Mouse (Mus musculus): Measurements from ENCODE around the gene Tbxas1. TPM values are rescaled to one million over a fixed set of nuclear protein-coding genes. Genes with fewer than 3 reads are reported as not detected.

The Tbxas1 gene
- polyA plus RNA-seq, 1 experiment from 2014 or later = 2.7 TPM

DNA sequence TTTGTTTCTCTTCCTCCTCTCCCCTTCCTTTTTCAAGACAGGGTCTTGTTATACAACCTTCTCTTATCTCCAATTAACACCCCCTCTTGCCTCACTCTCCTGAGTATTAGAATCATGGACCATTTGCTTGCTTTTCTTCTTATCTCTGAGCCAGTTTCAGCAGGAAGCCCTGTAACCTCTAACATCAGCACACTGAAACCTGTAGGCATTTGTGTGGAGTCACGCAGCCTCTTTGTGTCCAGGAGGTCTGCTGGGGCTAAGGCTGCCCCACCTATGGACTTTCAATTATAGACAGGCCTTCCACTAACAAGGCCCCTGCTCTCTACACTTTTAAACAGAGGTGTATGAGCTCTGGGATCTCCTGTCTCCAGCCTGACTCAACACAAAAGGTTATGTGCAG, 146.7 kb downstream of the Tbxas1 start:
- Histone ChIP-seq H3K27me3 (no peaks in the 10 kb centered on the region), H3K9ac (no peak overlapping the region), H3K9me3 (no peaks in the 10 kb centered on the region), H3K4me1 (replicated peaks) (no peaks in the 10 kb centered on the region), H3K36me3 (no peaks in the 10 kb centered on the region), H3K4me2 (no peak overlapping the region), H3K4me3 (no peak overlapping the region), H3K27ac (replicated peaks) (no peak overlapping the region)
- no peak for ATAC-seq (ENCODE audit: low FRiP score, low read depth)
- WGBS = 81% methylated on average over 1 of the region's 1 CpGs

DNA sequence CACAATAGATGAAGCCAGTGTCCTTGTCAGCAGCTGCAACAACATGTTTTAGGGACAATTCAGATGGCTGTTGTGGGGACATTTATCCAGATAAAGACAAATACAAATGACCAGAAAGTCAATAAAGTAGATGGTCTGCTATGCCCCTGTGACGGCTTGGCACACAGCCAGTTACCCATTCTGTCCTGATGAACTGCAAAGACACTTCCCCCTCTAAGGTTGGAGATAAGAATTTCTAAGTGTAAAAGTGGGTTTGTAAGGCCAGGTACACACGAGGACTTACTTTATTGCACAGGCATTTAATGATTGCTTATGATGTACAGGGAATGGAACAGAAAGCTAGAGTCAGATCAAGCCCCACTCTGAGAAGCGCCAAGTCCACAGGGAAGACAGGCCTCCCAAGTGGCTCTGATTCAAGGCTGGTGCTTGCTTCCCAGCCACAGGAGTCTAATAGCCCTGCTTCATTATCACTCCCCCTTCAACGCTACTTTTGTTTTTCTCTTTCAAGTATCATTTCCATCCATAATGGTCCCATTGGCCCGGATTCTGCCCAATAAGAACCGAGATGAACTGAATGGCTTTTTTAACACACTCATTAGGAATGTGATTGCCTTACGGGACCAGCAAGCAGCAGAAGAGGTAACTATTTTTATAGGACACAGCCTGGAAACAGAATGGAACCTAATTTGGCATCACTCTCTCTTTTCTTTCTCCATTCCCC, 147.4 kb downstream of the Tbxas1 start:
- no peaks in the 10 kb centered on the region for H3K36me3 ChIP-seq
- H3K4me3 ChIP-seq = no peak overlapping the region
- no peak overlapping the region for H3K9ac ChIP-seq
- no peak overlapping the region for H3K4me2 ChIP-seq
- WGBS = 69% methylated on average over 7 of the region's 7 CpGs
- no peaks in the 10 kb centered on the region for H3K9me3 ChIP-seq
- 0 out of 2 replicates have a peak overlapping the region, but pooled peaks have one; percentile 5 for H3K27ac ChIP-seq (replicated peaks)
- H3K27me3 ChIP-seq = no peaks in the 10 kb centered on the region
- ATAC-seq (ENCODE audit: low FRiP score, low read depth) = peak; percentile 45; the same call in 1 of the 2 replicates
- no peaks in the 10 kb centered on the region for H3K4me1 ChIP-seq (replicated peaks)

DNA sequence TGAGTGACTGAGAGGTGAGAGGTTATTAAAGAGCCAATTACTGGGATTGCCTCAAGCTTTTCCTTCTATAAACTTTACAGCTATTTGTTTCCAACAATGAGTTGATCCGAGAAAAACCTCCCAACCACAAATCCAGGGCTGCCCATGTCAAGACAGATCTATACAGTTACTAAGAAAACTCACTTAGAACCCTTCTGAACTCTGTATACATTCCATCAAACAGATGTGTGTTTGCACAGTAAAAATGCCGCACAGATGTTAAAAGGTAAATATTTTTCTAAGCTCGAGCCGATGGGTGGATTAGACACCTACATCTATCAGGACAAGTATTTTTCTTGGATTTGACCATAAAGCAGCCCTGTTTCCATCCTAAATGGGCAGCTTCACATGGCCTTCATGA, 149.4 kb downstream of the Tbxas1 start:
- 73% methylated on average over 4 of the region's 4 CpGs for WGBS
- no peak overlapping the region for H3K4me3 ChIP-seq

DNA sequence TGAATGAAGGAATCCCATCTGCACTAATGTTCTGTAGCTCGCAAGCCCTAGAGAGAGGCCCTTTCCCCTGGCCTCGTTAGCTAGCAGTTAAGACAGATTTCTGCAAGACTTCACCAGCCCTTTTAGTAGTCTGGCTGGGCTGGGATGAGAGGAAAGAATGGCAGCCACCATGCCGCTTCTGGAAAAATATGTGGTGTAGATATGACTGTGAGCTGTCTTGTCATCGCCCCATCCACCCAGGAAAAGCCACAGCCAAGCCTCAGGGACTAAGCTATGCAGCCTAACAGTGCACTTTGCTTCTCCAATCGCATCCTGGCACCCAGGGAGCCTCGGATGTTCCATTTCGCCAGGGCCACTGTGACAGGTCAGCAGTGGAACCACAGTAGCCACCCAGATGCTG, 149.8 kb downstream of the Tbxas1 start:
- H3K9me3 ChIP-seq = no peaks in the 10 kb centered on the region
- H3K4me3 ChIP-seq = no peak overlapping the region
- H3K27ac ChIP-seq (replicated peaks) = no peak overlapping the region
- H3K4me2 ChIP-seq = no peak overlapping the region
- no peak overlapping the region for H3K9ac ChIP-seq
- H3K4me1 ChIP-seq (replicated peaks) = no peaks in the 10 kb centered on the region
- H3K27me3 ChIP-seq = no peaks in the 10 kb centered on the region
- H3K36me3 ChIP-seq = no peaks in the 10 kb centered on the region
- ATAC-seq (ENCODE audit: low FRiP score, low read depth) = no peak
- 79% methylated on average over 7 of the region's 7 CpGs for WGBS

More for the DNA sequence above, 149.4 kb downstream of the Tbxas1 start:
- no peak for ATAC-seq (ENCODE audit: low FRiP score, low read depth)
- no peaks in the 10 kb centered on the region for H3K4me1 ChIP-seq (replicated peaks)
- H3K36me3 ChIP-seq = no peaks in the 10 kb centered on the region
- H3K9ac ChIP-seq = no peak overlapping the region
- no peak overlapping the region for H3K4me2 ChIP-seq
- H3K27me3 ChIP-seq = no peaks in the 10 kb centered on the region
- no peaks in the 10 kb centered on the region for H3K9me3 ChIP-seq
- no peak overlapping the region for H3K27ac ChIP-seq (replicated peaks)

DNA sequence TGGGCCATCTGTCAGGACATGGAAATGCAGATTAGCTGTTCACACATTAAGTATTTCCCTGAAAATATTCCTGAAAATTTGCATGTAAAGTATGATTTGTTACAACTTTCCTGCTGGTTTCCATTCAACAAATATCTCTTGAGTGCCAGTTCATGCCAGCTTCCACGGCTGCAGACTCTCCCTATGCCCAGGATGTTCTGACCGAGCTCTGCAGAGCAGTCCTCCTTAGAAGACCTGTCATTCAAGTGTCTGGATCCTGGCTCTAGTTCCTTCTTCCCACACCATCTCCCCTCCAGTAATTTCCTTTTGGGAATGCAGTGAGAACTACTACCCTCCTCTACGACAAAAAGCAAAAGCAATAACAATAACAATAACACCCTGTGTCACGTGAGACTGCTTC, 155.5 kb downstream of the Tbxas1 start:
- Histone ChIP-seq H3K36me3 (no peaks in the 10 kb centered on the region), H3K4me3 (no peak overlapping the region), H3K27me3 (no peaks in the 10 kb centered on the region), H3K9me3 (no peaks in the 10 kb centered on the region), H3K4me2 (no peak overlapping the region), H3K9ac (no peak overlapping the region), H3K27ac (replicated peaks) (no peak overlapping the region), H3K4me1 (replicated peaks) (no peaks in the 10 kb centered on the region)
- ATAC-seq (ENCODE audit: low FRiP score, low read depth) = no peak
- 68% methylated on average over 4 of the region's 4 CpGs for WGBS

DNA sequence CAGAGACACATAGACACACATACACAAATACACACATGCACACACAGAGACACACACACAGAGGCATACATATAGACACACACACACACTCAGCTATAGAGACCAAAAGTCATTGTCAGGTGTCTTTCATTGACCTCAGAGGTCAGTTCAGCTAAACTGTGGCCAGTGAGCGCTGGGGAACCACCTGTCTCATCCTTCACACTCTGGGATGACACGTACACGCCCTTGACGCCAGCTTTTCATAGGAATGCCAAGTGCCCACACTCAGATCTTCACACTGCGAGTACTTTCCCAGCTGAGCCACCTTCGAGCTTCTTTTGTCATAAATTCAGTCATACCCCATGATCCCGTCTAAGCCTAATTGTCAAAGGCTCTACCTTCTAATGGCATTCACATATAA, 158.5 kb downstream of the Tbxas1 start:
- Histone ChIP-seq H3K36me3 (no peaks in the 10 kb centered on the region), H3K4me2 (no peak overlapping the region), H3K9me3 (no peaks in the 10 kb centered on the region), H3K27ac (replicated peaks) (no peak overlapping the region), H3K4me3 (no peak overlapping the region), H3K4me1 (replicated peaks) (no peaks in the 10 kb centered on the region), H3K9ac (no peak overlapping the region), H3K27me3 (no peaks in the 10 kb centered on the region)
- 87% methylated on average over 7 of the region's 7 CpGs for WGBS
- ATAC-seq (ENCODE audit: low FRiP score, low read depth) = no peak

DNA sequence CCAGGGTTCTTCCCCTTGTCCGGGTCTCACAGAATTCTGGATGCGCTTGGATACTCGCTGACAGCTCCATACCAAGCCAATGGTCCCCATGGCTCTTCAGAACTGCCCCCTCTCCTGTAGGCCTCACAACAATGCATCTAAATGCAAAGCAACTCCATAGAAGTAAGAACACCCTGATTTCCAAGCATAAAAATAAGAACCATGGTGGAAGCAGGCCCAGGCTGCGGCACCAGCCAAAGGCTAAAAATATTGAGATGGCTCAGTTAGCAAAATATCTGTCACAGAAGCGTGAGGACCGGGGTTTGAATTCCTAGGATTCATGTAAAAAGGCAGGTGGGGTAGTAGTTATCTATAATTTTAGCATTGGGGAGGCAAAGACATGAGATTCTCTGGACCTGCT, 159.8 kb downstream of the Tbxas1 start:
- no peaks in the 10 kb centered on the region; the same call in 1 of the 2 replicates for H3K4me1 ChIP-seq (replicated peaks)
- no peak overlapping the region for H3K9ac ChIP-seq
- no peaks in the 10 kb centered on the region for H3K27me3 ChIP-seq
- H3K4me2 ChIP-seq = no peak overlapping the region
- ATAC-seq (ENCODE audit: low FRiP score, low read depth) = no peak
- H3K36me3 ChIP-seq = no peaks in the 10 kb centered on the region
- H3K27ac ChIP-seq (replicated peaks) = no peak overlapping the region
- WGBS = 91% methylated on average over 6 of the region's 6 CpGs
- H3K9me3 ChIP-seq = no peaks in the 10 kb centered on the region
- H3K4me3 ChIP-seq = no peak overlapping the region

DNA sequence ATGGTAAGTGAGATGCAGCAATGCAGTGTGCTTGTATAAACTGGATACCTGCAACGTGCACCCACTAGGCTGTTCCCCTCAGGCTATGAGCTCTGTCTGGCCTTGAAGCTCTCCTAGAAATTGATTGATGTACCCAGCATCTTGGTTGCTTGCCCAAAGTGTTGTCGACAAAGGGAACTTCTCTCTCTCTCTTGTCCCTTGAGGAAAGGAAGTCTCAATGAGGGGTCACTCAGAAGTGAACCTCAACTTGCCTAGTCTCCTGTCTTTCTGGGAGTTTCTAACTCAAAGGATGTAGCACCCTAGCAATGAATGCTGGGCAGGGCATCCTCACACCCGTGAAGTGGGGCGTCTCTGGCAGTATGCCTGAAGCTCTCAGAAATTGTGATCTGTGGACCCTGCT, 161.0 kb downstream of the Tbxas1 start:
- Histone ChIP-seq H3K4me1 (replicated peaks) (no peaks in the 10 kb centered on the region; the same call in 1 of the 2 replicates), H3K27ac (replicated peaks) (no peak overlapping the region), H3K36me3 (no peaks in the 10 kb centered on the region), H3K4me3 (no peak overlapping the region), H3K9me3 (no peaks in the 10 kb centered on the region), H3K27me3 (no peaks in the 10 kb centered on the region), H3K4me2 (no peak overlapping the region), H3K9ac (no peak overlapping the region)
- 73% methylated on average over 4 of the region's 4 CpGs for WGBS
- no peak for ATAC-seq (ENCODE audit: low FRiP score, low read depth)

DNA sequence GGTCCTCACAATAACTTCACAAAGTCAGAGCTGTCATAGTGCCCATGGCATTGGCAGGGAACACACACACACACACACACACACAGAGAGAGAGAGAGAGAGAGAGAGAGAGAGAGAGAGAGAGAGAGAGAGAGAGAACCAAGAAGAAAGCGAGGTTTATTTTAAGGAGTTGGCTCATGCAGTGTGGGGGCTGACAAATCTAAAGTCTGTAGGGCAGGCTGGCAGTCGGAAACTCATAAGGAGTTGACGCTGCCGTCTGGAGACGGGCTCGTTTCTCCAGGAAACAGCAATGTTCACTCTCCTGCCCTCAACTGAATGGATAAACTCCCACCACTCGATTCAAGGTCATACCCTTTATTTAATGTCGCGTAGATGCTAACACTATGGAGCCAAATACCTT, 165.2 kb downstream of the Tbxas1 start:
- no peaks in the 10 kb centered on the region for H3K27me3 ChIP-seq
- H3K36me3 ChIP-seq = no peaks in the 10 kb centered on the region
- no peak overlapping the region for H3K27ac ChIP-seq (replicated peaks)
- H3K9me3 ChIP-seq = no peaks in the 10 kb centered on the region
- ATAC-seq (ENCODE audit: low FRiP score, low read depth) = no peak
- H3K4me2 ChIP-seq = no peak overlapping the region
- 88% methylated on average over 9 of the region's 9 CpGs for WGBS
- no peak overlapping the region for H3K4me3 ChIP-seq
- H3K4me1 ChIP-seq (replicated peaks) = no peaks in the 10 kb centered on the region; the same call in 1 of the 2 replicates
- no peak overlapping the region for H3K9ac ChIP-seq

DNA sequence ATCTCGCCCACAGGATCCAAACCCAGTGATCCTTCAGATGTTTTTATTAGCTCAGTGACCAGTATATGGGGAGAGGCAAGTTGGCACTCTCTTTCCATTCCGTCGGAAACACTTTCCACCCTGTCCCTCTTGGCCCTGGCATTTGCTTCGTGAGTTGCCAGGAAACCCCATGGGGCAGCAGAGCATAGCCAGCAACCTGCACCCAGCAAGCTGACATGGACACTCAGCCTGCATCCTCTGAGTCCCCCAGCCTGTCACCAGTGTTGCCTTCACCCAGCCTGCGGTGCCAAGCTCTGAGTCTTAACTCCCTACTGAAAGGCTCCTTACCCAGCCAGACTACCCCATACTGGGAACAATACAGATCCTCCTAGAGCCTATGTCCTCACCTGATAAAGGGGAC, 173.9 kb downstream of the Tbxas1 start:
- WGBS = 45% methylated on average over 5 of the region's 5 CpGs
- Histone ChIP-seq H3K4me2 (no peak overlapping the region), H3K9me3 (no peaks in the 10 kb centered on the region), H3K36me3 (no peaks in the 10 kb centered on the region), H3K27ac (replicated peaks) (no peak overlapping the region), H3K4me1 (replicated peaks) (peaks cover 2% of the 10 kb centered on the region; the same call in 1 of the 2 replicates), H3K27me3 (no peaks in the 10 kb centered on the region), H3K9ac (no peak overlapping the region), H3K4me3 (no peak overlapping the region)
- ATAC-seq (ENCODE audit: low FRiP score, low read depth) = no peak

DNA sequence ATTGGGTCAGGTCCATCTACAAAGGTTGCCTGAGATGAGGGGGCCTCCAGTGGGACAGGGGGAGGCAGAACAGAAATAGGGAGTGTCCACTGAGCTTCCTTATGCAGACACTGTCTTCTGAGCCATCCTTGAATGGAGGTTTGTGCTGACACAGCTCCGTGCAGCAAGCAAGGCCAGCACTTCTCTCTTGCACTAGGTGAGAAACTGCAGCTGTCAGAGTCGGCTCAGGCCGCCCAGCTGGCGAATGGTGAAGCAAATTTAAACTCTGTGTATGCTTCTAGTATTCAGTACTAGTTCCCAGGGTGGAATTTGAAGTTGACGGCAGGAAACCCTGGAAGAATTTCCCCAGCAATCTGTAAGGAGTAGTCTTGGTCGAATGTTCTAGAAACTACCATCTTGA, 175.6 kb downstream of the Tbxas1 start:
- Histone ChIP-seq H3K4me1 (replicated peaks) (peaks cover 18% of the 10 kb centered on the region), H3K4me3 (no peak overlapping the region), H3K27me3 (no peaks in the 10 kb centered on the region), H3K27ac (replicated peaks) (no peak overlapping the region), H3K9me3 (no peaks in the 10 kb centered on the region), H3K36me3 (no peaks in the 10 kb centered on the region), H3K4me2 (no peak overlapping the region), H3K9ac (no peak overlapping the region)
- ATAC-seq (ENCODE audit: low FRiP score, low read depth) = no peak
- WGBS = 80% methylated on average over 6 of the region's 6 CpGs

DNA sequence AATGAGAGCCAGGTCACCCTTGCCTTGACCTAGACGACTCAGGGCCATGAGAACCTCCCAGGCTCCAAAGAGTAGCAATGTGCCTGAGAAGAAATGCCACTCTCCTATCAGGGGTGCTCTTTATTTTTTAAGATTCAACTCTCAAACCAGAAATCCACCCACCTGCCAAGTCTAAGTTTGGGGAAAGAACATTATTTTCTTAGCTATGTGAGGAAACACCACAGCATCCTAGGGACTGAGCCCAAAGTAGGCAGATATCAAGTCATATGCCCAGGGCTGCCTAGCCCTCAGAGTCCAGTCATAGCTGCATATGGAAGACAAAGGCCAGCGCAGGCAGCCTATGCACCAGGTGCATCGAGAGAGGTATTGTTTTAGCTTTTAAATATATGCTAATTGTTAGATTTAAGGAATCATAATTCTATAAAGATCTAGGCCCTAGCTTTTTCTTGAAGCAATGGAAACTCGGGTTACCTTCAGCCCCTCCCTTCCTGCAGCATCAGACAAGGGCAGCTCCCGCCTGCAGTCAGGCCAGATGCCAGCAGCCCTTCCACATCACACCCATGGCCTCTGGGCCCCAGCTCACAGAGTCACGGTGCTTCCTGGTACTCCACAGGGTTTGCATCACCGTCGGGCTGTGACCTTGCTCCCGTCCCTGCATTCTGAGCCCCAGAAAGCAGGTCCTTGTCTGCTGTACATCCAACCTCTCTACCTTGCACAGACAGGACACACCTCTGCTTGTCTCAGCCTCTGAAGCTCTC, 176.8 kb downstream of the Tbxas1 start:
- H3K4me2 ChIP-seq = no peak overlapping the region
- no peak overlapping the region for H3K4me3 ChIP-seq
- no peaks in the 10 kb centered on the region for H3K9me3 ChIP-seq
- no peaks in the 10 kb centered on the region for H3K36me3 ChIP-seq
- no peak for ATAC-seq (ENCODE audit: low FRiP score, low read depth)
- no peaks in the 10 kb centered on the region for H3K27me3 ChIP-seq
- WGBS = 81% methylated on average over 9 of the region's 9 CpGs
- H3K4me1 ChIP-seq (replicated peaks) = peaks cover 22% of the 10 kb centered on the region
- H3K27ac ChIP-seq (replicated peaks) = no peak overlapping the region
- H3K9ac ChIP-seq = no peak overlapping the region

All from hindbrain, embryonic 15.5 days (tissue).